9 mouse cellular contexts compared by ENCODE assay signal in the genomic region with DNA sequence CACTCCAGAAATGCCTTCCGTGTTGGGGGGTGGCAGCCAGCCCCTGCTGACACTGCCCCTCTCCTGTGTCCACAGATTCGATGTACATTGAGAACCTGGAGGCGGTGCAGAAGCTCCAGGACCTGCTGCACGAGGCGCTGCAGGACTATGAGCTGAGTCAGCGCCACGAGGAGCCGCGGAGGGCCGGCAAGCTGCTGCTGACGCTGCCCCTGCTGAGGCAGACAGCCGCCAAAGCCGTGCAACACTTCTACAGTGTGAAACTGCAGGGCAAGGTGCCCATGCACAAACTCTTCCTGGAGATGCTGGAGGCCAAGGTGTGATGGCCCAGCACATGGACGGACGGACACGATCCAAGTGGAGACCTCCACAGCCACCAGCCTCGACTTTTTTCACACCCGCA.
A peak's percentile ranks its signal among the peaks of the same experiment; 100 is the strongest.
DNase-seq lines count a peak whose midpoint lies in the region; ATAC-seq and TF ChIP-seq lines count a peak whose summit lies in the region.
"Had no signal": no experiment of that assay in that cellular context is flagged by ENCODE, and none has a peak within 500 bp of the region (broad histone marks: within the 10 kb centered on the region; RNA-seq: fewer than 3 reads in every experiment).

No protein-coding gene starts in this region.

- peaks cover 3% of the 10 kb centered on the region; the same call in 1 of the 2 replicates for H3K9me3 ChIP-seq in heart, embryonic 11.5 days (replicated peaks; ENCODE audit: control insufficient read depth, low read length)
- no peaks in the 10 kb centered on the region for H3K9me3 ChIP-seq in hindbrain, postnatal 0 days (ENCODE audit: low read length)
- no peaks in the 10 kb centered on the region for H3K9me3 ChIP-seq in neural tube, embryonic 13.5 days

- ATAC-seq in heart, embryonic 11.5 days (replicated peaks; ENCODE audit: insufficient number of reproducible peaks, low FRiP score, low TSS enrichment) = no peak
- no peak for ATAC-seq in hindbrain, postnatal 0 days
- ATAC-seq in neural tube, embryonic 13.5 days (ENCODE audit: low read depth) = 0 out of 2 replicates have a peak, but pooled peaks have one; percentile 15

- 25% methylated on average over 18 of the region's 18 CpGs for WGBS in heart, embryonic 11.5 days (ENCODE audit: insufficient replicate concordance)
- WGBS in hindbrain, postnatal 0 days = 22% methylated on average over 18 of the region's 18 CpGs
- 31% methylated on average over 18 of the region's 18 CpGs for WGBS in neural tube, embryonic 13.5 days

- no peak overlapping the region for H3K4me3 ChIP-seq in heart, embryonic 11.5 days (ENCODE audit: low read depth, low read length)
- no peak overlapping the region for H3K4me3 ChIP-seq in hindbrain, postnatal 0 days (ENCODE audit: low read length)
- H3K4me3 ChIP-seq in neural tube, embryonic 13.5 days = no peak overlapping the region

- DNase-seq in heart, postnatal 4 days = no peak
- DNase-seq in cerebellum, adult 8-10 months = peak; percentile 3
- DNase-seq in hindbrain, postnatal 0 days (ENCODE audit: low spot score) = peak; percentile 72
- DNase-seq in thymus, adult 18-20 months = no peak
- DNase-seq in ovary, postnatal 10 days (ENCODE audit: low spot score) = no peak
- no peak for DNase-seq in thymus, postnatal 10 days (ENCODE audit: low spot score in 2 of 2)
- DNase-seq: thymus, postnatal 36 days had no signal

- TF ChIP-seq CTCF in hindbrain, postnatal 0 days (IDR thresholded peaks at IDR 0.05; ENCODE audit: low read depth) = no peak

- peak overlapping the region; percentile 8; the same call in 1 of the 2 replicates for H3K4me2 ChIP-seq in heart, embryonic 11.5 days
- no peak overlapping the region for H3K4me2 ChIP-seq in hindbrain, postnatal 0 days (ENCODE audit: low read depth, low read length)
- H3K4me2 ChIP-seq in neural tube, embryonic 13.5 days = 0 out of 2 replicates have a peak overlapping the region, but pooled peaks have one; percentile 20

- H3K4me1 ChIP-seq in heart, embryonic 11.5 days (ENCODE audit: control insufficient read depth, insufficient read depth, low read length) = peaks cover 6% of the 10 kb centered on the region; the same call in 1 of the 2 replicates
- H3K4me1 ChIP-seq in hindbrain, postnatal 0 days (ENCODE audit: insufficient read depth, low read length) = 0 out of 2 replicates have a peak, but pooled peaks cover 3% of the 10 kb centered on the region
- H3K4me1 ChIP-seq in neural tube, embryonic 13.5 days (replicated peaks) = peaks cover 22% of the 10 kb centered on the region

- no peaks in the 10 kb centered on the region; the same call in 1 of the 2 replicates for H3K36me3 ChIP-seq in heart, embryonic 11.5 days (ENCODE audit: control insufficient read depth, insufficient read depth, low read length)
- H3K36me3 ChIP-seq in hindbrain, postnatal 0 days (ENCODE audit: insufficient read depth, low read length) = no peaks in the 10 kb centered on the region
- H3K36me3 ChIP-seq in neural tube, embryonic 13.5 days = no peaks in the 10 kb centered on the region

- no peak overlapping the region for H3K9ac ChIP-seq in heart, embryonic 11.5 days (ENCODE audit: low read depth, low read length)
- H3K9ac ChIP-seq in hindbrain, postnatal 0 days (replicated peaks; ENCODE audit: low read length) = no peak overlapping the region
- H3K9ac ChIP-seq in neural tube, embryonic 13.5 days = 0 out of 2 replicates have a peak overlapping the region, but pooled peaks have one; percentile 5

- peaks cover 5% of the 10 kb centered on the region; the same call in 1 of the 2 replicates for H3K27me3 ChIP-seq in heart, embryonic 11.5 days (ENCODE audit: control insufficient read depth, insufficient read depth, low read length)
- no peaks in the 10 kb centered on the region for H3K27me3 ChIP-seq in hindbrain, postnatal 0 days (ENCODE audit: insufficient read depth, low read length)
- peaks cover 15% of the 10 kb centered on the region; the same call in 1 of the 2 replicates for H3K27me3 ChIP-seq in neural tube, embryonic 13.5 days

- no peak overlapping the region for H3K27ac ChIP-seq in heart, embryonic 11.5 days (ENCODE audit: low read depth, low read length)
- no peak overlapping the region for H3K27ac ChIP-seq in hindbrain, postnatal 0 days
- H3K27ac ChIP-seq in neural tube, embryonic 13.5 days (replicated peaks) = no peak overlapping the region

Comparison
In these comparisons a context has a peak if more than half of its experiments do, and no peak if none do; other contexts are left out.
1. DNase-seq: peak in cerebellum, adult 8-10 months (single experiment) and hindbrain, postnatal 0 days (single experiment); none in heart, postnatal 4 days (single experiment), thymus, adult 18-20 months (0 of 2), ovary, postnatal 10 days (single experiment) and thymus, postnatal 10 days (0 of 2).